Comparison of ENCODE assay signal across 14 mouse cellular contexts in the genomic region with DNA sequence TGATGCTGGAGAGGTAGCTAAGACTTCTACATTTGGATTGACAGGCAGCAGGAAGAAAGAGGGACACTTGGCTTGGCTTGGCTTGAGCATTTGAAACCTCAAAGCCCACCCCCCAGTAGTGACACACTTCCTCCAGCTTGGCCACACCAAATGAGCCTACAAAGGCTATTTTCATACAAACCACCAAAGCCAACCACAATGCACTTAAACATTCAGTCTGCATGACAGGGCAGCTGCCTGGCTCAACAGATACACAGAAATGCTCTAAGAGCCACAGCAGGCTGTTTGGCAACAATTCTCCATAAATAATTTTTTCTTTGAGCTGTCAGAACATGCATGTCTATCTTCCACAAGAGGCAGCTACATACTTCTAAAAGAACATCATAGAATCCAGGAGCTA.
"Had no signal": no experiment of that assay in that cellular context is flagged by ENCODE, and none has a peak within 500 bp of the region (broad histone marks: within the 10 kb centered on the region; RNA-seq: fewer than 3 reads in every experiment).

No protein-coding gene starts in this region.

- ATAC-seq: liver, postnatal 0 days had no signal

- H3K9ac ChIP-seq: limb, embryonic 15.5 days; liver, embryonic 13.5 days; liver, postnatal 0 days; lung, embryonic 15.5 days; midbrain, embryonic 12.5 days; neural tube, embryonic 15.5 days had no signal

- H3K4me3 ChIP-seq: limb, embryonic 15.5 days; liver, embryonic 13.5 days; lung, embryonic 15.5 days; midbrain, embryonic 12.5 days; myocyte; neural tube, embryonic 15.5 days had no signal

- H3K27ac ChIP-seq: kidney, postnatal 0 days; limb, embryonic 15.5 days; liver, embryonic 13.5 days; lung, embryonic 15.5 days; macrophage; midbrain, embryonic 12.5 days; neural tube, embryonic 15.5 days; stomach, postnatal 0 days had no signal

- DNase-seq: kidney, adult 9 months; layer of hippocampus, postnatal 36 days; liver, embryonic 13.5 days; liver, postnatal 0 days; lung, postnatal 14 days; thymus, postnatal 14 days had no signal

- H3K27me3 ChIP-seq: limb, embryonic 15.5 days; liver, embryonic 13.5 days; lung, embryonic 15.5 days; midbrain, embryonic 12.5 days; neural tube, embryonic 15.5 days had no signal

- H3K4me2 ChIP-seq: limb, embryonic 15.5 days; liver, embryonic 13.5 days; lung, embryonic 15.5 days; midbrain, embryonic 12.5 days; neural tube, embryonic 15.5 days had no signal

- H3K4me1 ChIP-seq: limb, embryonic 15.5 days; liver, embryonic 13.5 days; lung, embryonic 15.5 days; midbrain, embryonic 12.5 days; neural tube, embryonic 15.5 days had no signal

- H3K9me3 ChIP-seq: limb, embryonic 15.5 days; liver, embryonic 13.5 days; lung, embryonic 15.5 days; midbrain, embryonic 12.5 days; neural tube, embryonic 15.5 days had no signal

- H3K36me3 ChIP-seq: limb, embryonic 15.5 days; liver, embryonic 13.5 days; lung, embryonic 15.5 days; midbrain, embryonic 12.5 days; neural tube, embryonic 15.5 days had no signal
